Mouse (Mus musculus) cortical plate, adult 2 months (tissue): Measurements from ENCODE around the gene Hsph1.

Experiments
- CTCF ChIP-seq: fragments of 200-500 bp; IDR thresholded peaks from 2 replicates; pipeline ENCODE4 v1.5.1; 2011; ENCODE audit warnings: mild to moderate bottlenecking, control low read depth, low read length; ENCODE audit not compliant: insufficient read depth; ENCODE audit errors: extremely low read depth
- POLR2A ChIP-seq: fragments of 200-500 bp; IDR thresholded peaks from 2 replicates; pipeline ENCODE4 v1.6.1; 2011; ENCODE audit warnings: mild to moderate bottlenecking, low read length, control low read depth; ENCODE audit not compliant: insufficient read depth; ENCODE audit errors: extremely low read depth

- no peak for TF ChIP-seq CTCF
- no peak for TF ChIP-seq POLR2A
Measured at GRCm38 (mm10) chr5:149678990-149679348, 42.8 kb upstream of the Hsph1 start.
